Mouse (Mus musculus): ENCODE data around the gene Wnt8b. TPM values are rescaled to one million over a fixed set of nuclear protein-coding genes. Genes with fewer than 3 reads are reported as not detected.

The Wnt8b gene
- polyA plus RNA-seq, 1 experiment from 2014 or later = not detected

GRCm38 (mm10) chr19:44476541-44476940 lies 16.7 kb upstream of the Wnt8b start:
- H3K9ac ChIP-seq = no peak overlapping the region
- H3K4me1 ChIP-seq (replicated peaks) = no peaks in the 10 kb centered on the region
- WGBS = 55% methylated on average over 3 of the region's 3 CpGs
- H3K4me3 ChIP-seq (replicated peaks) = no peak overlapping the region
- no peaks in the 10 kb centered on the region for H3K27me3 ChIP-seq (replicated peaks)
- H3K36me3 ChIP-seq = no peaks in the 10 kb centered on the region
- H3K9me3 ChIP-seq = no peaks in the 10 kb centered on the region
- H3K4me2 ChIP-seq (replicated peaks) = no peak overlapping the region
- ATAC-seq = no peak
- no peak overlapping the region for H3K27ac ChIP-seq

DNA sequence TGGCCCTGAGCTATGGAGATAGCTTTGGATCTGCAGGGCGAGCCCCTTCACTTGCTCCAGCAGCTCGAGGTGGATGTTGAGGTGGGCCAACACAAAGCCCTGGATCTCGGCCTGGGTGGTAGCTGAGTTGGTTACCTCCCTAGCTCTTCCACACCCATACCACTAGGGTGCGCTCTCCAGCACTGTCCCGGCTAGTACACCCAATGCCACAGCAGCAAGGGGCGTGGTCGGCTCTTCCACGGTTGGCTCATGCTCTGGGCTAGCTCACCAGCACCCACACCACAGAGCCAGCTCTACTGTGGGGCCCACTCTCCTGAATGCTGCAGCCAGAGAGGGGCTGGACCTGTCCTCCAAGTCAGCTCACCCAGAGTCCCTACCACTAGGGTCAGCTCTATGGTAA lies 6.0 kb upstream of the Wnt8b start:
- Histone ChIP-seq H3K4me2 (replicated peaks) (no peak overlapping the region), H3K4me3 (replicated peaks) (no peak overlapping the region), H3K4me1 (replicated peaks) (no peaks in the 10 kb centered on the region), H3K9ac (no peak overlapping the region), H3K27me3 (replicated peaks) (no peaks in the 10 kb centered on the region), H3K36me3 (no peaks in the 10 kb centered on the region), H3K27ac (no peak overlapping the region), H3K9me3 (no peaks in the 10 kb centered on the region)
- ATAC-seq = no peak
- WGBS = 15% methylated on average over 8 of the region's 8 CpGs

DNA sequence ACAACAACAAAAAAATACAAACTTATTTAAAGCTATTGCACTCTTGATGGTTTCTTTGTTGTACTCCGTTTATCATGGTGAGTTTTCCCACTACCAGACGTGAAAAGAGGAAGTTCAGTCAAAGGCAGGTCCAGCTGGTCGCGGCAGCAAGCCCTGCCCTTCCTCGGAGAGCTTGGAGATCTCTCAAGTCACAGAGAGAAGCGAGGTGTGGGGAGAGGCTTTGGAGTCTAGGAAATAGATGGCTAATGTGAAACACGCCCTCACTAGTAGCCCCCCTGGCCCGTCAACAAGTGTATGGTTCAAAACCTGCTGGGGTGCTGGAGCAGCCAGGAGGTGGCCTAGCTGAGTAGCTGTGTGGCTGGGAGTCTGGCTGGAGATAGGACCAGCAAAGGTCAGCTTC lies 3.2 kb downstream of the Wnt8b start:
- no peaks in the 10 kb centered on the region for H3K36me3 ChIP-seq
- no peak overlapping the region for H3K9ac ChIP-seq
- H3K27me3 ChIP-seq (replicated peaks) = 0 out of 2 replicates have a peak, but pooled peaks cover 3% of the 10 kb centered on the region
- no peaks in the 10 kb centered on the region for H3K9me3 ChIP-seq
- H3K27ac ChIP-seq = no peak overlapping the region
- H3K4me2 ChIP-seq (replicated peaks) = no peak overlapping the region
- no peak for ATAC-seq
- H3K4me3 ChIP-seq (replicated peaks) = no peak overlapping the region
- 45% methylated on average over 8 of the region's 8 CpGs for WGBS
- no peaks in the 10 kb centered on the region for H3K4me1 ChIP-seq (replicated peaks)

DNA sequence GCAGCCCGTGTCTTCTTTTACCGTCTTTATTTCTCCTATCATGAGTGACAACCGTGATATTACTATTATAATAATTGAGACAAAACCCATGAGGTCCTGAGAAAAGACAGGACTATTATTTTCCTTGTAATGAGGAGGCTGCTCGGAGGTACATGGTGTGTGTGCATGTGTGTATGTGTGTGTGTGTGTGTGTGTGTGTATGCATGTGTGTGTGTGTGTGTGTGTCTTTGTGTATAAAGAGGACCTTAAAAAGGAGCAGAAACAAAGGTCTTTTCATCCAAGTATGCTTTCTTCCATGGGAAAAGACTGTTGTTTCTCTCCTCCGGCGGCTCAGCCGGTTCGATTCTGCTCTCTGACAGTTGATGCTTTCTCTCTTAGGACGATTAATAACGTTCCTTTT lies 3.7 kb downstream of the Wnt8b start:
- H3K27me3 ChIP-seq (replicated peaks) = 0 out of 2 replicates have a peak, but pooled peaks cover 7% of the 10 kb centered on the region
- WGBS = 73% methylated on average over 10 of the region's 10 CpGs
- H3K4me1 ChIP-seq (replicated peaks) = no peaks in the 10 kb centered on the region
- no peak for ATAC-seq
- no peaks in the 10 kb centered on the region for H3K9me3 ChIP-seq
- no peaks in the 10 kb centered on the region for H3K36me3 ChIP-seq
- no peak overlapping the region for H3K9ac ChIP-seq
- H3K4me2 ChIP-seq (replicated peaks) = no peak overlapping the region
- no peak overlapping the region for H3K27ac ChIP-seq
- H3K4me3 ChIP-seq (replicated peaks) = no peak overlapping the region

GRCm38 (mm10) chr19:44498936-44499335 lies 5.7 kb downstream of the Wnt8b start:
- no peak for ATAC-seq
- H3K36me3 ChIP-seq = no peaks in the 10 kb centered on the region
- no peak overlapping the region for H3K4me2 ChIP-seq (replicated peaks)
- WGBS = 35% methylated on average over 6 of the region's 6 CpGs
- H3K9me3 ChIP-seq = no peaks in the 10 kb centered on the region
- no peaks in the 10 kb centered on the region for H3K4me1 ChIP-seq (replicated peaks)
- H3K27me3 ChIP-seq (replicated peaks) = 0 out of 2 replicates have a peak, but pooled peaks cover 4% of the 10 kb centered on the region
- no peak overlapping the region for H3K27ac ChIP-seq
- no peak overlapping the region for H3K9ac ChIP-seq
- H3K4me3 ChIP-seq (replicated peaks) = no peak overlapping the region

GRCm38 (mm10) chr19:44500240-44500639 lies 7.0 kb downstream of the Wnt8b start:
- Histone ChIP-seq H3K9me3 (no peaks in the 10 kb centered on the region), H3K4me2 (replicated peaks) (no peak overlapping the region), H3K4me3 (replicated peaks) (no peak overlapping the region), H3K27me3 (replicated peaks) (0 out of 2 replicates have a peak, but pooled peaks cover 4% of the 10 kb centered on the region), H3K4me1 (replicated peaks) (no peaks in the 10 kb centered on the region), H3K36me3 (no peaks in the 10 kb centered on the region), H3K9ac (no peak overlapping the region), H3K27ac (no peak overlapping the region)
- no peak for ATAC-seq
- 38% methylated on average over 5 of the region's 5 CpGs for WGBS

GRCm38 (mm10) chr19:44501925-44502324 lies 8.7 kb downstream of the Wnt8b start:
- ATAC-seq = no peak
- no peak overlapping the region for H3K4me3 ChIP-seq (replicated peaks)
- H3K9me3 ChIP-seq = no peaks in the 10 kb centered on the region
- no peak overlapping the region for H3K27ac ChIP-seq
- 0 out of 2 replicates have a peak, but pooled peaks cover 4% of the 10 kb centered on the region for H3K27me3 ChIP-seq (replicated peaks)
- WGBS = 64% methylated on average over 6 of the region's 6 CpGs
- H3K36me3 ChIP-seq = no peaks in the 10 kb centered on the region
- no peak overlapping the region for H3K4me2 ChIP-seq (replicated peaks)
- H3K9ac ChIP-seq = no peak overlapping the region
- H3K4me1 ChIP-seq (replicated peaks) = no peaks in the 10 kb centered on the region

GRCm38 (mm10) chr19:44502741-44503140 lies 9.5 kb downstream of the Wnt8b start:
- Histone ChIP-seq H3K27me3 (replicated peaks) (0 out of 2 replicates have a peak, but pooled peaks cover 4% of the 10 kb centered on the region), H3K9ac (no peak overlapping the region), H3K4me3 (replicated peaks) (no peak overlapping the region), H3K27ac (no peak overlapping the region), H3K4me1 (replicated peaks) (no peaks in the 10 kb centered on the region), H3K9me3 (no peaks in the 10 kb centered on the region), H3K36me3 (no peaks in the 10 kb centered on the region), H3K4me2 (replicated peaks) (no peak overlapping the region)
- 74% methylated on average over 4 of the region's 4 CpGs for WGBS
- no peak for ATAC-seq

DNA sequence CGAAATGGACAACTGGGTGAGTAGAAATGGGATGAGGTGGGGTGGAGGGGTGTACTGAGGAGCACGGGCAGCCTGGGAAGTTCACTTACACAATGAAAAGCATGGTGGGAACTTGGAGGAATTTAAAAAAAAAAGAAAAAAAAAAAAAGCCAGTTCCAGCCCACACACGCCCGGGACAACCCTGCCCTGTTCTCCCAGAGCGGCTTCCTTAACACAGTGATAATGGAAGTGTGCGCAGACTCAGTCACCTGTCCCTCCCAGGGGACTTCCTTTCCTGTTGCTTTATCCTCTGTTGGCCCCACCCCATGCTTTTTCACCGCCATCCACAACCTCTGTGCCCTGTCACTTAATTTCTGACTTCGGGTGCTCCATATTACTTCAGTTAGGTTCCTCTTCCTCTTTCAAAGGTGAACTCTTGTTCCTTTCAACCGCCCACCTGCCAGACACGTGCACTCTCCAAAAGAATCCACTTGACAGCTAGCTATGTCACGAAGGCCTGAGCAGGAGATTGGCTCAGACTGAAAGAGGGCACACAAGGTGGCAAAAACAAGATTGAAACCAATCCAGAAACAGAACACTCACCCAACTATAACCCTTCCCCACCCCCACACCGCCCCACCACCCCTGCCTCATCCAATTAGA lies 17.4 kb downstream of the Wnt8b start:
- ATAC-seq = no peak
- H3K36me3 ChIP-seq = no peaks in the 10 kb centered on the region
- no peaks in the 10 kb centered on the region for H3K9me3 ChIP-seq
- H3K4me1 ChIP-seq (replicated peaks) = peaks cover 22% of the 10 kb centered on the region
- 0 out of 2 replicates have a peak overlapping the region, but pooled peaks have one; percentile 0 for H3K4me3 ChIP-seq (replicated peaks)
- 5% methylated on average over 12 of the region's 12 CpGs for WGBS
- peak overlapping the region; percentile 97 for H3K4me2 ChIP-seq (replicated peaks)
- no peak overlapping the region for H3K27ac ChIP-seq
- peaks cover 55% of the 10 kb centered on the region for H3K27me3 ChIP-seq (replicated peaks)
- no peak overlapping the region for H3K9ac ChIP-seq

GRCm38 (mm10) chr19:44511451-44512231 lies 18.4 kb downstream of the Wnt8b start:
- peaks cover 58% of the 10 kb centered on the region for H3K27me3 ChIP-seq (replicated peaks)
- H3K36me3 ChIP-seq = no peaks in the 10 kb centered on the region
- H3K9me3 ChIP-seq = no peaks in the 10 kb centered on the region
- WGBS = 1% methylated on average over 66 of the region's 66 CpGs
- H3K9ac ChIP-seq = peak overlapping the region; percentile 29; the same call in 1 of the 2 replicates
- H3K27ac ChIP-seq = no peak overlapping the region
- peak overlapping the region; percentile 47 for H3K4me3 ChIP-seq (replicated peaks)
- peaks cover 22% of the 10 kb centered on the region for H3K4me1 ChIP-seq (replicated peaks)
- H3K4me2 ChIP-seq (replicated peaks) = peak overlapping the region; percentile 97
- peak; percentile 58 for ATAC-seq

DNA sequence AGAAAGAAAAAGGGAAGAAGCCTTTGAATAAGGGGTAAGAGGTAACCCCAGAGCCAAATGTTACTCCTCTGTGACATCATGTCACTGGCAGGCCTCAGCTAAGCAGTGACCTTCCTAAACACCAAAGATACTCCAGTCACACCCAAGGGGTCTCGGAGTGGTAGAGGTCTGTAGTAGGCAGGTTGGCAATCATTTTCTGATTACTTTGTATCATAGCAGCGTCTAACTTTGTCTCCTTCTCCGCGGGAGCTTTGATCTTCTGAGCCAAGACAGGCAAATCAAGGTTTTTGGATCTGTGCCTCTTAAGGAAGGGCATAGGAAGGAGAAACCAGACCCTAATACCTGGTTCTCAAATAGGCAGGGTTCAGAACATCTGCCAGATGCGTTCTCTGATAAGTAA lies 19.3 kb downstream of the Wnt8b start:
- Histone ChIP-seq H3K4me3 (replicated peaks) (no peak overlapping the region), H3K4me1 (replicated peaks) (peaks cover 25% of the 10 kb centered on the region), H3K9ac (no peak overlapping the region), H3K9me3 (no peaks in the 10 kb centered on the region), H3K36me3 (no peaks in the 10 kb centered on the region), H3K27me3 (replicated peaks) (peaks cover 58% of the 10 kb centered on the region), H3K27ac (no peak overlapping the region), H3K4me2 (replicated peaks) (no peak overlapping the region)
- WGBS = 43% methylated on average over 5 of the region's 5 CpGs
- no peak for ATAC-seq

DNA sequence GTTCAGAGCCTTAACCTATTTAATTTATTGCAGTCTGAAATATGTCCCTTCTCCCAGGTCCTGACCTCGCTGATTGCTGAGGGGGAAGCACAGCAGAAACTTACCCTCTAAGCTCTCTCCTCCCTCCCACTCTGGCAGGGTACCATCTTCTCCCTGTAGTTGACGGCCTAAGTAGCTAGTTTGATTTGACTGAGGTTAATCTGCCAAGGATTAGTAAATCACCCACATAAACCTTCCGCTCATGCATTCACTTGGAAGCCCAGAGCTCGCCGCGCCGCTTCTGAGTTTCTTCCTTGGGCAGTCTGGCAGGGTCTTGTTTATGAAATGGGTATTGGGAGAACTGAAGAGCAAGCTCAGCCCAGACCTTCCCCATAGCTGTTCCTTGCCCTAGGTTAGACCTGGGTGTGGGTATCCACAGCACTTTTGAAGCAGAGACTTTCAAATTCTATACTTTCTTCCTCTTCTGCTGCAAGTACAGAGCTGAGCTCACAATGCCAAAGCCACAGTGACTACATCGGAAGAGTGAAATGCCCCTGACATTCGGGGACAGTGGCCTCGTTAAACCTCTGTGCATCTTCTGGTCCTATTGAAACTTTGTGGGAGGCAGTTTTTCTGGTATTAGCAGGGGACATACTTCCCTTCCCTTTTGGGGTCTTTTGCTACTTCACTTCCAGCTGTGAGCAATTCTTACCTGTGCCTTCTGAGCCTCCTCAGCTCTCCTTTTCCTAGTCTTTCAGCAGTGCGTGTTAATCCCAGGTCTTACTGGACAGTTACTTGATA lies 20.0 kb downstream of the Wnt8b start:
- Histone ChIP-seq H3K4me1 (replicated peaks) (peaks cover 25% of the 10 kb centered on the region), H3K36me3 (no peaks in the 10 kb centered on the region), H3K27ac (no peak overlapping the region), H3K9ac (no peak overlapping the region), H3K4me3 (replicated peaks) (no peak overlapping the region), H3K27me3 (replicated peaks) (peaks cover 58% of the 10 kb centered on the region), H3K9me3 (no peaks in the 10 kb centered on the region), H3K4me2 (replicated peaks) (no peak overlapping the region)
- ATAC-seq = no peak
- 37% methylated on average over 11 of the region's 11 CpGs for WGBS

Data from intestine, embryonic 15.5 days (tissue).